Mouse (Mus musculus): Measurements from ENCODE around the gene Sumo2. TPM values are rescaled to one million over a fixed set of nuclear protein-coding genes. Genes with fewer than 3 reads are reported as not detected.
A peak's percentile ranks its signal among the peaks of the same experiment; 100 is the strongest.
"Not testable (repeated sequence)": the region's sequence is repeated elsewhere in the genome, so short reads cannot be mapped to it uniquely, and the experiment has no call there.

Gene Sumo2
- polyA plus RNA-seq, 1 experiment from 2014 or later: 1,420 TPM

DNA sequence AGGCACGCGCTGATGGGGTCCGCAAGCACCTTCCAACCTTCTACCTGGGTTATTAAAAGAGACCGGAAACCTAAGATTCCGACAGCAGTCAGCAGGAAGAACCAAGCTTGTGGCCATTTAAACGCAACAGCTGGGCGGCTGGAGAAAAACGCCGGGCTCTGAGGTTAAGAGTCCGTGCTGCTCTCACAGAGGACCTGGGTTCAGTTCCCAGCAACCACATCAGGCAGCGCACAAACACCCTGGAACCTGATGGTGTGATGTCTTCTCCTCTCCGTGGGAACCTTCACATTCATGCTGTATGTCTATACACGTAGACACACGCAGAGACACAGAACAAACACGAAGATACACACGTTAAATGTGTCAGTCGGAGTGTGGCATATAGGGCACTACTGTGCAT is 19.6 kb upstream of the Sumo2 start:
- no peak overlapping the region for H3K9ac ChIP-seq (ENCODE audit: low read length)
- DNase-seq (ENCODE audit: low spot score): no peak
- no peak for ATAC-seq
- no peak overlapping the region for H3K27ac ChIP-seq (ENCODE audit: low read depth, low read length)
- H3K27me3 ChIP-seq (replicated peaks; ENCODE audit: control insufficient read depth, insufficient read depth, low read length): no peaks in the 10 kb centered on the region
- no peak overlapping the region for H3K4me2 ChIP-seq (ENCODE audit: low read length)
- H3K4me1 ChIP-seq (ENCODE audit: control insufficient read depth, insufficient read depth, low read length): no peaks in the 10 kb centered on the region
- no peak overlapping the region for H3K4me3 ChIP-seq (ENCODE audit: low read depth, low read length)
- H3K36me3 ChIP-seq (ENCODE audit: control insufficient read depth, insufficient read depth, low read length): no peaks in the 10 kb centered on the region
- H3K9me3 ChIP-seq (replicated peaks; ENCODE audit: control insufficient read depth, low read length): no peaks in the 10 kb centered on the region
- WGBS: 84% methylated on average over 17 of the region's 17 CpGs

DNA sequence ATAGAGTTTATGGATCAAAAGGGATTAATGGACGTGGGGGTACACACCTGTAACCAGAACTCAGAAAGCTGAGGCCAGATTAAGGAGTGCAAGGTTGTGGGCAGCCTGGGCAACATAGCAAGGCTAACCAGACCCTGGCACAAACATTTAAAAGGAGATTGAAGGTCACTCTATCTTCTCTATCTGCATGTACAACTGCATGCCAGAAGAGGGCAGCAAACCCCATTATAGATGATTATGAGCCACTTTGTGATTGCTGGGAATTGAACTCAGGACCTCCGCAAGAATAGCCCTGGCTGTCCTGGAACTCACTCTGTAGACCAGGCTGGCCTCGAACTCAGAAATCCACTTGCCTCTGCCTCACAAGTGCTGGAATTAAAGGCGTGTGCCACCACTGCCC is 16.7 kb upstream of the Sumo2 start:
- H3K27ac ChIP-seq (ENCODE audit: low read depth, low read length): no peak overlapping the region
- no peak overlapping the region for H3K4me3 ChIP-seq (ENCODE audit: low read depth, low read length)
- WGBS: 60% methylated on average over 4 of the region's 4 CpGs
- no peak overlapping the region for H3K9ac ChIP-seq (ENCODE audit: low read length)
- no peaks in the 10 kb centered on the region for H3K27me3 ChIP-seq (replicated peaks; ENCODE audit: control insufficient read depth, insufficient read depth, low read length)
- no peaks in the 10 kb centered on the region for H3K36me3 ChIP-seq (ENCODE audit: control insufficient read depth, insufficient read depth, low read length)
- H3K4me2 ChIP-seq (ENCODE audit: low read length): no peak overlapping the region
- ATAC-seq: no peak
- H3K9me3 ChIP-seq (replicated peaks; ENCODE audit: control insufficient read depth, low read length): no peaks in the 10 kb centered on the region
- no peaks in the 10 kb centered on the region for H3K4me1 ChIP-seq (ENCODE audit: control insufficient read depth, insufficient read depth, low read length)
- peak; percentile 7 for DNase-seq (ENCODE audit: low spot score)

DNA sequence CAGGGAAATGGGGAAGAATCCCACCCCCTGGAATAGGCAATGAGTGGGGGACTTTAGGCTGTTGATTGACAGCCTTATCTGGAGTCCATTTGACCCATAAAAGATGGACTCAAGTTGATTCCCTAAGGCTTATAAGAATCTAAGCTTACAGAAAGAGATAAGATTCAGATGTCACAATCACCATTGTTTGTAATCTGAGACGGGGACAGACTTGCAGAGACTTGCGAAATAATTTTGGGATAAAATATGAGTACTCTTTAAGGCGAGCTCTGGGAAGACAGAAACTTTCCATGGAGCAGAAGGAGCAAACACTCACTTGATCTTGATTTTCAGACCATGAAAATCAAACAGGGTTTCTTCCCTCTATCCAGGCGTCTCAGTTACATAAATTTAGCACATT is 7.5 kb upstream of the Sumo2 start:
- Histone ChIP-seq H3K4me1 (ENCODE audit: control insufficient read depth, insufficient read depth, low read length) (no peaks in the 10 kb centered on the region), H3K9me3 (replicated peaks; ENCODE audit: control insufficient read depth, low read length) (no peaks in the 10 kb centered on the region), H3K4me2 (ENCODE audit: low read length) (no peak overlapping the region), H3K27ac (ENCODE audit: low read depth, low read length) (no peak overlapping the region), H3K4me3 (ENCODE audit: low read depth, low read length) (no peak overlapping the region), H3K9ac (ENCODE audit: low read length) (no peak overlapping the region), H3K36me3 (ENCODE audit: control insufficient read depth, insufficient read depth, low read length) (no peaks in the 10 kb centered on the region), H3K27me3 (replicated peaks; ENCODE audit: control insufficient read depth, insufficient read depth, low read length) (no peaks in the 10 kb centered on the region)
- DNase-seq (ENCODE audit: low spot score) (no peak), ATAC-seq (no peak)
- WGBS: 82% methylated on average over 4 of the region's 4 CpGs

DNA sequence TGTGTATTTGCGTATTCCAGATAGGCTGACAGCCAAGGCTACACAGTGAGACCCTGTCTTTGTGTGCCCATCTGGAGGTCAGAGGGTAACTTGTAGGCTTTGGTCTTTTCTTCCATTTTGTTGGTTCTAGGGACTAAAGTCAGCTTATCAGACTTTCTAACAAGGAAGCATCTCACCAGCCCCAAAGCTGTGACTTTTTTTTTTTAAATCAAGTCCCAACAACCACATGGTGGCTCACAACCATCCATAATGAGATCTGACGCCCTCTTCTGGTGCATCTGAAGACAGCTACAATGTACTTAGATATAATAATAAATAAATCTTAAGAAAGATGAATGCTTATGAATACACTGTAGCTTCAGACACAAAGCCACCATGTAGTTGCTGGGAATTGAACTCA is 2.0 kb upstream of the Sumo2 start:
- Histone ChIP-seq H3K4me1 (ENCODE audit: control insufficient read depth, insufficient read depth, low read length) (peaks cover 14% of the 10 kb centered on the region), H3K27me3 (replicated peaks; ENCODE audit: control insufficient read depth, insufficient read depth, low read length) (no peaks in the 10 kb centered on the region), H3K9me3 (replicated peaks; ENCODE audit: control insufficient read depth, low read length) (no peaks in the 10 kb centered on the region), H3K27ac (ENCODE audit: low read depth, low read length) (no peak overlapping the region), H3K9ac (ENCODE audit: low read length) (no peak overlapping the region), H3K4me2 (ENCODE audit: low read length) (no peak overlapping the region), H3K4me3 (ENCODE audit: low read depth, low read length) (no peak overlapping the region), H3K36me3 (ENCODE audit: control insufficient read depth, insufficient read depth, low read length) (peaks cover 13% of the 10 kb centered on the region)
- DNase-seq (ENCODE audit: low spot score) (no peak), ATAC-seq (no peak)
- 56% methylated on average over 2 of the region's 2 CpGs for WGBS

DNA sequence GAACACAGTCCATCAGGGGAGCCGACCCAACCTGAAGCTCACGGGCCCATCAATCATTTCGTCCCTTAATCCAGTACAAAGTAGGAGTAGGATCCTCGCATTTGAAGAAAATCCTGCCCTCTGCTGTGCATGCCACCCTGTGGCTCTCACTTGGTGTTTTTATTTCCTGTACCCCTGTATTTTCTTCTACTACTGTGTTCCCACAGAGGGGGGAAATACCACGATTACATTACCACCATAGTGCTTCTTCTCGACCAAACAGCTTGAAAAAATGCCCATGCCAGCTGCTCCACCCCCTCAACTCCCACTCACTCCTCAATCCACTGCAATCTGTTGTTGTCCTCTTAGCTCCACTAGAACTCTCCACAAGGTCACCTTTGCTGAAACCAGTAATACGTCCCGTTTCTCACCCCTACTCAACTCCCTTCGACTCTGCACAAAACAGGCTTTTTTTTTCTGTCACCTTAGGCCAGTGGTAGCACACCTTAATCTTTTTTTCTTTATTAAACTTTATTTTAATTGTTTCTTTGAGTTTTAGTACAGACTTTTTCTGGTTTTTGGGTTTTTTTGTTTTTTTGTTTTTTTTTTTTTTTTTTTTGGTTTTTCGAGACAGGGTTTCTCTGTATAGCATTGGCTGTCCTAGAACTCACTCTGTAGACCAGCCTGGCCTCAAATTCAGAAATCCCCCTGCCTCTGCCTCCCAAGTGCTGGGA is 936 bp upstream of the Sumo2 start:
- Histone ChIP-seq H3K4me2 (ENCODE audit: low read length) (peak overlapping the region; percentile 53), H3K4me1 (ENCODE audit: control insufficient read depth, insufficient read depth, low read length) (peaks cover 14% of the 10 kb centered on the region), H3K27me3 (replicated peaks; ENCODE audit: control insufficient read depth, insufficient read depth, low read length) (no peaks in the 10 kb centered on the region), H3K9me3 (replicated peaks; ENCODE audit: control insufficient read depth, low read length) (no peaks in the 10 kb centered on the region), H3K4me3 (ENCODE audit: low read depth, low read length) (0 out of 2 replicates have a peak overlapping the region, but pooled peaks have one; percentile 91), H3K9ac (ENCODE audit: low read length) (no peak overlapping the region; the same call in 1 of the 2 replicates), H3K36me3 (ENCODE audit: control insufficient read depth, insufficient read depth, low read length) (peaks cover 24% of the 10 kb centered on the region), H3K27ac (ENCODE audit: low read depth, low read length) (peak overlapping the region; percentile 99)
- 88% methylated on average over 10 of the region's 10 CpGs for WGBS
- 0 out of 2 replicates have a peak, but pooled peaks have one; percentile 4 for ATAC-seq
- DNase-seq (ENCODE audit: low spot score): no peak

DNA sequence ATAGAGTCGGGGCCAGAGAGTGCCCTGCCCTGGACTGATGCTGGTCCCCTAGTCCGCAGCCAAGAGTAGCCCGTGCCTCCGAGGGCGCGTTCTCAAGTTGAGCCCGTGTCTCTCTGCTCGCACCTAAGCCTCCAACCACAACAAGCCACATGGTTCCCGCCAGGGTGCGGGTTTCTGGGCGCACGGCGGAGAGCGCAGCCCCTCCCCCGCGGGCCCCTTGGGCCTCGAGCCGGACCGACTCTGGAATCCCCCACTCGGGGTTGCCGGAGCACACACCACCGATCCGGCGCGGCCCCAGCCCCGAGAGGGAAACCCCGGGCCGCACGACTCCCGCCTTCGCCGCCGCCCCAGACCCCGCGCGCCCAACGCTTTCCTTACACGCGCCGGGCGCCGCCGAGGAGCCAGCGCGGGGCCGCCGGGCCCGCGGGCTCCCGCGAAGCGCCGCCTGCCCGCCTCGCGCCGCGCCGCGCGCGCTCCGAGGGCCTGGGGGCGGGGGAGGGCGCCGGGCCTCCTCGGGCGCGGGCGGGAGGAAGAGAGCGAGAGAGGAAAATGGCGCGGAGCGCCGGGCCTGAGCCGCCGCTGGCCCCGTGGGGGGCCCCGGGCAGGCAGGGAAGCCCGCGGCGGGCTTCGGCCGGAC is 557 bp downstream of the Sumo2 start:
- H3K4me1 ChIP-seq (ENCODE audit: control insufficient read depth, insufficient read depth, low read length): peaks cover 14% of the 10 kb centered on the region
- peaks cover 36% of the 10 kb centered on the region for H3K36me3 ChIP-seq (ENCODE audit: control insufficient read depth, insufficient read depth, low read length)
- peak; percentile 80 for DNase-seq (ENCODE audit: low spot score)
- peak; percentile 81 for ATAC-seq
- peak overlapping the region; percentile 97 for H3K9ac ChIP-seq (ENCODE audit: low read length)
- peak overlapping the region; percentile 99 for H3K27ac ChIP-seq (ENCODE audit: low read depth, low read length)
- no peaks in the 10 kb centered on the region for H3K9me3 ChIP-seq (replicated peaks; ENCODE audit: control insufficient read depth, low read length)
- peak overlapping the region; percentile 87 for H3K4me2 ChIP-seq (ENCODE audit: low read length)
- peak overlapping the region; percentile 91 for H3K4me3 ChIP-seq (ENCODE audit: low read depth, low read length)
- WGBS: under 1% methylated on average over 63 of the region's 84 CpGs
- no peaks in the 10 kb centered on the region for H3K27me3 ChIP-seq (replicated peaks; ENCODE audit: control insufficient read depth, insufficient read depth, low read length)

DNA sequence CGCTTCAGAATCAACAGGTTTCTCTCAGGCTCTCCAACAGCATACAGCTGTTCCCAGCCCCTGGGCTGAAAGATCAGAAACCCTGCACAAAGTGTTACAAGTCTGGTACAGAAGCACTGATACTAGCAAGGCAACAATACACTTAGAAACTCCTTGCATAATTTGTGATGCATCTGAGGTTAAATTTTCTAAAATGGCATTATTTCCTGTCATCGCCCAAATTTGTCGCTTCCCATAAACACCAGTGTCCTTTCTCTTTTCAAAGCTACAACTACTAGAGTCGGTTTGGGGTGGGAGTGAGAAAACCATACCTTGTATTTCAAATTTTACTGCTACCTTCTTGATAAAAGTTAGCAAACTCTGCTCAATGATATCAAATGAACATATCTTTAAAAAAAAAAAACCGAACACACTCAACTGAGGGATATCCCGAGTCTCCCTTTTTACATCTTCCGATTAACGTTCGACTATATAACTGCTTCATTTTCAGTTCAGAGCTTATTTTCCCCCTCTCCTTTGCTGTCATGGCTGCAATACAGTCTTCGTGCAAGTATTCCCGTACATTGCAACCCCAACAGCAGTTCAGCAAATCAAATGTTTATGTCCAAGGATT is 1.2 kb downstream of the Sumo2 start:
- Histone ChIP-seq H3K27ac (ENCODE audit: low read depth, low read length) (peak overlapping the region; percentile 99), H3K9me3 (replicated peaks; ENCODE audit: control insufficient read depth, low read length) (no peaks in the 10 kb centered on the region), H3K36me3 (ENCODE audit: control insufficient read depth, insufficient read depth, low read length) (peaks cover 43% of the 10 kb centered on the region), H3K27me3 (replicated peaks; ENCODE audit: control insufficient read depth, insufficient read depth, low read length) (no peaks in the 10 kb centered on the region), H3K4me3 (ENCODE audit: low read depth, low read length) (peak overlapping the region; percentile 91), H3K4me1 (ENCODE audit: control insufficient read depth, insufficient read depth, low read length) (peaks cover 14% of the 10 kb centered on the region), H3K9ac (ENCODE audit: low read length) (peak overlapping the region; percentile 97), H3K4me2 (ENCODE audit: low read length) (peak overlapping the region; percentile 87)
- no peak for DNase-seq (ENCODE audit: low spot score)
- ATAC-seq: no peak
- WGBS: 6% methylated on average over 11 of the region's 11 CpGs

DNA sequence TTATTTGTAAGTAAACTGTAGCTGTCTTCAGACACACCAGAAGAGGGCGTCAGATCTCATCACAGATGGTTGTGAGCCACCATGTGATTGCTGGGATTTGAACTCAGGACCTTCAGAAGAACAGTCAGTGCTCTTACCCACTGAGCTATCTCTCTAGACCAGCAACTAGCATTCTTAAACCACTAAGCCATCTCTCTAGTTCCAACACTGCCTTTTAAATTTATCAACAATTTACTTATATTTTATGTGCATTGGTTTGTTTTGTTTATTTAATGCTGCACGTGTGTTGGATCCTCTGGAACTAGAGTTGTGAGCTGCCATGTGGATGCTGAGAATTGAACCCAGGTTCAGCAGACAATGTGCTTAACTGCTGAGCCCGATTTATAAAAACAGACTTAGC is 9.6 kb downstream of the Sumo2 start:
- not testable (repeated sequence) for ATAC-seq; H3K4me2 ChIP-seq (ENCODE audit: low read length); H3K4me3 ChIP-seq (ENCODE audit: low read depth, low read length); H3K9me3 ChIP-seq (replicated peaks; ENCODE audit: control insufficient read depth, low read length); H3K27me3 ChIP-seq (replicated peaks; ENCODE audit: control insufficient read depth, insufficient read depth, low read length); H3K4me1 ChIP-seq (ENCODE audit: control insufficient read depth, insufficient read depth, low read length); H3K27ac ChIP-seq (ENCODE audit: low read depth, low read length); H3K9ac ChIP-seq (ENCODE audit: low read length); DNase-seq (ENCODE audit: low spot score)
- H3K36me3 ChIP-seq (ENCODE audit: control insufficient read depth, insufficient read depth, low read length): peaks cover 86% of the 10 kb centered on the region
- WGBS: 84% methylated on average over 3 of the region's 3 CpGs

DNA sequence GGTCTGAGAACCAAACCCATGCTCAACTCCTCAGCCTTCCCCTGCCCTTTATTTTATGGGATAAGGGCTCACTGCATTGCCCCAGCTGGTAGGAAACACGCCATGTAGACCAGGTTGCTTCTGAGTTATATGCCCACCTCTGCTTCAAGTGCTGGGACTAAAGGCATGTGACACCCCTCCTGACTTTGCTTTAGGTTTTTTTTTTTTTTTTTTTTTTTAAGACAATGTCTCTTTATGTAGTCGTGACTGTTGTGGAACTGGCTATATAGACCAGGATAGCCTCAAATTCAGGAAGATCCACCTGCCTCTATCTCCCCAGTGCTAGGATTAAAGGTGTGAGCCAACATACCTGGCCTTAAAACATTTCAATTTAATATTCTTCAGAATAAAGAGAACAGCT is 13.4 kb downstream of the Sumo2 start:
- Histone ChIP-seq H3K4me3 (ENCODE audit: low read depth, low read length) (no peak overlapping the region), H3K27me3 (replicated peaks; ENCODE audit: control insufficient read depth, insufficient read depth, low read length) (no peaks in the 10 kb centered on the region), H3K4me1 (ENCODE audit: control insufficient read depth, insufficient read depth, low read length) (no peaks in the 10 kb centered on the region), H3K9ac (ENCODE audit: low read length) (no peak overlapping the region), H3K27ac (ENCODE audit: low read depth, low read length) (no peak overlapping the region), H3K4me2 (ENCODE audit: low read length) (no peak overlapping the region), H3K36me3 (ENCODE audit: control insufficient read depth, insufficient read depth, low read length) (peaks cover 62% of the 10 kb centered on the region), H3K9me3 (replicated peaks; ENCODE audit: control insufficient read depth, low read length) (no peaks in the 10 kb centered on the region)
- 71% methylated on average over 2 of the region's 2 CpGs for WGBS
- no peak for DNase-seq (ENCODE audit: low spot score)
- ATAC-seq: no peak
